Mouse (Mus musculus): Measurements from ENCODE around the gene Uty.

Uty gene

GRCm38 (mm10) chrY:1245426-1245863 is at the start of gene Uty:
Gene Uty (minus strand): TSS chrY:1245759.
- peak; percentile 27 for DNase-seq (ENCODE audit: low read depth, low spot score)

GRCm38 (mm10) chrY:1293708-1294107 is 48.1 kb upstream of the Uty start:
- DNase-seq (ENCODE audit: low read depth, low spot score) = no peak

GRCm38 (mm10) chrY:1286171-1286795 is 40.7 kb upstream of the Uty start, which contains the start of gene Ddx3y:
Gene Ddx3y (minus strand): TSS chrY:1286629.
- peak; percentile 42 for DNase-seq (ENCODE audit: low read depth, low spot score)

GRCm38 (mm10) chrY:1285735-1286134 is 40.2 kb upstream of the Uty start:
- peak; percentile 0 for DNase-seq (ENCODE audit: low read depth, low spot score)

- no peak for DNase-seq (ENCODE audit: low read depth, low spot score)
Measured at GRCm38 (mm10) chrY:1246117-1246516, 558 bp upstream of the Uty start.

GRCm38 (mm10) chrY:1244940-1245339 is 619 bp downstream of the Uty start:
- no peak for DNase-seq (ENCODE audit: low read depth, low spot score)

- DNase-seq (ENCODE audit: low read depth, low spot score) = no peak
Measured at GRCm38 (mm10) chrY:1244421-1244820, 1.1 kb downstream of the Uty start.

GRCm38 (mm10) chrY:1220001-1220400 is 25.6 kb downstream of the Uty start:
- peak; percentile 5 for DNase-seq (ENCODE audit: low read depth, low spot score)

GRCm38 (mm10) chrY:1178476-1178875 is 67.1 kb downstream of the Uty start:
- no peak for DNase-seq (ENCODE audit: low read depth, low spot score)

- no peak for DNase-seq (ENCODE audit: low read depth, low spot score)
Measured at GRCm38 (mm10) chrY:1163054-1163453, 82.5 kb downstream of the Uty start.

- no peak for DNase-seq (ENCODE audit: low read depth, low spot score)
Measured at GRCm38 (mm10) chrY:1116153-1116552, 129.4 kb downstream of the Uty start.

- DNase-seq (ENCODE audit: low read depth, low spot score) = no peak
Measured at GRCm38 (mm10) chrY:1114016-1114415, 131.5 kb downstream of the Uty start.
